Comparison of ENCODE assay signal across 8 mouse cellular contexts in the genomic region with DNA sequence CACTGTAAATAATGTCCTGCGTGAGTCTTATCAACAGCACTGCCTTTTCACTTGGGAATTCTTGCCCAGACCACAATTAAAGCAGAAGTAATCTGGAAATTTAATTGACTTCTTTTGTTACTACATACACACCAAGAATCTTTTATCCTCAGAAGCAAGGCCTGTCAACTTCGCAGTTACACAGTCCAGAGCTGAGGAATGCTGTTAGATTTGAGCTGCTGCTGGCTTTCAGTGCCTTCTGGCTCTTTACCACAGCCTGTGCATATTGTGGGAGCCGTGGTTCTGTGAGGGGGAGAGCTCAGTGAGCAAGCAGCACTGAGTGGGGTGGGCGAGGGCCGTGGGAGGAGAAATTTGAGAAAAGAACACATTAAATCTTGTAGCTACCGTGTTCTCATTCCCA. TPM values are rescaled to one million over a fixed set of nuclear protein-coding genes. Genes with fewer than 3 reads are reported as not detected.
A peak's percentile ranks its signal among the peaks of the same experiment; 100 is the strongest.
DNase-seq lines count a peak whose midpoint lies in the region; ATAC-seq and TF ChIP-seq lines count a peak whose summit lies in the region.

No protein-coding gene starts in this region.

- H3K27ac ChIP-seq in lung, embryonic 14.5 days (ENCODE audit: low read depth): no peak overlapping the region; the same call in 1 of the 2 replicates

- peak overlapping the region; percentile 87; the same call in 1 of the 2 replicates for H3K4me2 ChIP-seq in lung, embryonic 14.5 days

- ATAC-seq in lung, embryonic 14.5 days (ENCODE audit: insufficient read depth): no peak

- TF ChIP-seq CTCF in lung, embryonic 14.5 days (IDR thresholded peaks at IDR 0.05; ENCODE audit: low read depth): no peak

- WGBS in lung, embryonic 14.5 days: 53% methylated on average over 6 of the region's 6 CpGs

- no peaks in the 10 kb centered on the region for H3K27me3 ChIP-seq in lung, embryonic 14.5 days (ENCODE audit: insufficient read depth, low read length)

- H3K4me3 ChIP-seq in lung, embryonic 14.5 days (ENCODE audit: low read depth, low read length): no peak overlapping the region

- no peak overlapping the region for H3K9ac ChIP-seq in lung, embryonic 14.5 days

- no peaks in the 10 kb centered on the region for H3K9me3 ChIP-seq in lung, embryonic 14.5 days (ENCODE audit: low read depth, low read length)

- H3K36me3 ChIP-seq in lung, embryonic 14.5 days (ENCODE audit: insufficient read depth): no peaks in the 10 kb centered on the region

- peaks cover 20% of the 10 kb centered on the region for H3K4me1 ChIP-seq in lung, embryonic 14.5 days (ENCODE audit: insufficient read depth)

- no peak for DNase-seq in lung, embryonic 14.5 days
- DNase-seq in lung, adult 18-20 months: no peak
- DNase-seq in frontal cortex, postnatal 14 days (ENCODE audit: low spot score in 2 of 2): peak; percentile 54 to 58
- DNase-seq in layer of hippocampus, postnatal 25 days (ENCODE audit: extremely low spot score in 1 of 2, low spot score in 1 of 2): peak; percentile 29 to 46
- DNase-seq in right cerebral cortex, postnatal 36 days (ENCODE audit: low spot score in 2 of 2): peak; percentile 86 to 92
- no peak for DNase-seq in spleen, postnatal 36 days (ENCODE audit: low spot score in 2 of 2)
- DNase-seq in gastrocnemius, adult 8-10 months (ENCODE audit: low spot score in 2 of 2): no peak
- DNase-seq in lung, postnatal 36 days: no peak

RNA-seq across cellular contexts. Expression of a gene that starts 4.4 kb away (rescaled TPM):
- 365 and 370 TPM in 2 replicates for polyA plus RNA-seq in lung, embryonic 14.5 days (2014; fragmentation: Nextera tagmentation; extraction: Ambion mirVana)
- total RNA-seq in layer of hippocampus, postnatal 25 days (2021): 100 to 1,000 TPM; 404 to 421 TPM
- total RNA-seq in gastrocnemius, adult 8-10 months (2022): 10 to 100 TPM; 70.0 to 81.5 (median 72.2) TPM

RNA-seq across cellular contexts. Expression of a gene that starts 38.0 kb away (rescaled TPM):
- 0.18 and 0.57 TPM in 2 replicates for polyA plus RNA-seq in lung, embryonic 14.5 days (2014; fragmentation: Nextera tagmentation; extraction: Ambion mirVana)
- not detected for total RNA-seq in layer of hippocampus, postnatal 25 days (2021)
- not detected for total RNA-seq in gastrocnemius, adult 8-10 months (2022)

RNA-seq across cellular contexts. Expression of a gene that starts 44.2 kb away (rescaled TPM):
- 233 and 236 TPM in 2 replicates for polyA plus RNA-seq in lung, embryonic 14.5 days (2014; fragmentation: Nextera tagmentation; extraction: Ambion mirVana)
- 100 to 1,000 TPM; 143 to 156 TPM for total RNA-seq in layer of hippocampus, postnatal 25 days (2021)
- 10 to 100 TPM; 73.2 to 88.7 (median 78.0) TPM for total RNA-seq in gastrocnemius, adult 8-10 months (2022)

RNA-seq across cellular contexts. Expression of a gene that starts 44.4 kb away (rescaled TPM):
- 103 and 104 TPM in 2 replicates for polyA plus RNA-seq in lung, embryonic 14.5 days (2014; fragmentation: Nextera tagmentation; extraction: Ambion mirVana)
- 100 to 1,000 TPM; 192 to 193 TPM for total RNA-seq in layer of hippocampus, postnatal 25 days (2021)
- total RNA-seq in gastrocnemius, adult 8-10 months (2022): 10 to 100 TPM; 51.9 to 56.2 (median 53.1) TPM

RNA-seq across cellular contexts. Expression of a gene that starts 45.9 kb away (rescaled TPM):
- not detected in 2 replicates for polyA plus RNA-seq in lung, embryonic 14.5 days (2014; fragmentation: Nextera tagmentation; extraction: Ambion mirVana)
- not detected for total RNA-seq in layer of hippocampus, postnatal 25 days (2021)
- not detected for total RNA-seq in gastrocnemius, adult 8-10 months (2022)

Comparison
In these comparisons a context has a peak if more than half of its experiments do, and no peak if none do; other contexts are left out.
1. DNase-seq: peak in frontal cortex, postnatal 14 days (2 of 2), layer of hippocampus, postnatal 25 days (2 of 2) and right cerebral cortex, postnatal 36 days (2 of 2); none in lung, embryonic 14.5 days (single experiment), lung, adult 18-20 months (0 of 2), spleen, postnatal 36 days (0 of 2), gastrocnemius, adult 8-10 months (0 of 2) and lung, postnatal 36 days (single experiment).
2. RNA of a gene that starts 4.4 kb away (total RNA-seq): 404 to 421 TPM in layer of hippocampus, postnatal 25 days; 70.0 to 81.5 TPM in gastrocnemius, adult 8-10 months; every median in the first group is over 4 times any median in the second.